Mouse (Mus musculus) frontal cortex, postnatal 36 days (tissue): Measurements from ENCODE around the gene Eif3d.
"Not testable (repeated sequence)": the region's sequence is repeated elsewhere in the genome, so short reads cannot be mapped to it uniquely, and the experiment has no call there.

Experiments used
- DNase-seq, 2 experiments: peaks; one replicate each; pipeline ENCODE4 v3.0.0; 2022; ENCODE audit warnings: low spot score in 2 of 2

Eif3d gene

GRCm38 (mm10) chr15:77970470-77971292, at the start of gene Eif3d:
TSS of gene Eif3d (minus strand) at chr15:77970813.
- peak; percentile 98 to 100 for DNase-seq

- no peak for DNase-seq
Measured at GRCm38 (mm10) chr15:78014046-78014445, 43.4 kb upstream of the Eif3d start.

GRCm38 (mm10) chr15:78008206-78008605, 37.6 kb upstream of the Eif3d start:
- DNase-seq = not testable (repeated sequence)

- DNase-seq = no peak
Measured at GRCm38 (mm10) chr15:78003929-78004328, 33.3 kb upstream of the Eif3d start.

GRCm38 (mm10) chr15:78001400-78001799, 30.8 kb upstream of the Eif3d start:
- DNase-seq = no peak

- DNase-seq = no peak
Measured at GRCm38 (mm10) chr15:77988541-77988940, 17.9 kb upstream of the Eif3d start.

- no peak for DNase-seq
Measured at GRCm38 (mm10) chr15:77983391-77983790, 12.8 kb upstream of the Eif3d start.

- peak; percentile 88 for DNase-seq
Measured at GRCm38 (mm10) chr15:77982195-77982939, 11.8 kb upstream of the Eif3d start.

GRCm38 (mm10) chr15:77981181-77981680, 10.6 kb upstream of the Eif3d start:
- DNase-seq = no peak

GRCm38 (mm10) chr15:77979427-77979865, 8.8 kb upstream of the Eif3d start:
- peak; percentile 72 to 74 for DNase-seq

- DNase-seq = no peak
Measured at GRCm38 (mm10) chr15:77977663-77978062, 7.0 kb upstream of the Eif3d start.

- DNase-seq = no peak
Measured at GRCm38 (mm10) chr15:77974165-77974841, 3.7 kb upstream of the Eif3d start.

GRCm38 (mm10) chr15:77969940-77970469, 608 bp downstream of the Eif3d start:
- DNase-seq = no peak

- DNase-seq = no peak
Measured at GRCm38 (mm10) chr15:77965117-77965528, 5.5 kb downstream of the Eif3d start.

- no peak for DNase-seq
Measured at GRCm38 (mm10) chr15:77962447-77962846, 8.2 kb downstream of the Eif3d start.

- no peak for DNase-seq
Measured at GRCm38 (mm10) chr15:77960693-77961092, 9.9 kb downstream of the Eif3d start.

- DNase-seq = no peak
Measured at GRCm38 (mm10) chr15:77958071-77958470, 12.5 kb downstream of the Eif3d start.

- DNase-seq = no peak
Measured at GRCm38 (mm10) chr15:77957625-77958024, 13.0 kb downstream of the Eif3d start.

- peak; percentile 84 to 87 for DNase-seq
Measured at GRCm38 (mm10) chr15:77956404-77956901, 14.2 kb downstream of the Eif3d start, which contains the start of gene Foxred2. TSS of gene Foxred2 (minus strand) at chr15:77956722.

GRCm38 (mm10) chr15:77955440-77956403, 14.9 kb downstream of the Eif3d start:
- DNase-seq = peak in 1 of 2 experiments; percentile 23
